Mouse (Mus musculus) brown adipose tissue, adult 24 weeks (tissue): ENCODE measurements around the gene G0s2. TPM values are rescaled to one million over a fixed set of nuclear protein-coding genes. Genes with fewer than 3 reads are reported as not detected.

ENCODE experiments used
- H3K27ac ChIP-seq: fragments of 200-500 bp; replicated peaks from 2 replicates; pipeline ENCODE4 v1.5.1; 2012; ENCODE audit warnings: low read depth, mild to moderate bottlenecking, low read length
- H3K4me1 ChIP-seq: fragments of 200-500 bp; 2 replicates; pipeline ENCODE4 v1.6.1; 2012; ENCODE audit warnings: low read length, mixed read lengths; ENCODE audit not compliant: control insufficient read depth, insufficient read depth, insufficient read length
- H3K4me3 ChIP-seq: fragments of 200-500 bp; 2 replicates; pipeline ENCODE4 v1.5.1; 2012; ENCODE audit warnings: low read depth, mild to moderate bottlenecking, low read length, moderate library complexity; ENCODE audit not compliant: insufficient read depth
- polyA plus RNA-seq: library from polyadenylated mRNA; stranded (reverse); fragments of >200 nt; gene quantifications from 2 replicates; pipeline ENCODE4 v1.2.4, GENCODE M21; 2012; ENCODE audit not compliant: missing spikeins, insufficient read depth, insufficient read length

The G0s2 gene
- polyA plus RNA-seq, 1 experiment = 473 TPM

GRCm38 (mm10) chr1:193251386-193251785 lies 21.6 kb downstream of the G0s2 start:
- H3K4me3 ChIP-seq = no peak overlapping the region
- peak overlapping the region; percentile 47; the same call in 1 of the 2 replicates for H3K27ac ChIP-seq
- peaks cover 3% of the 10 kb centered on the region; the same call in 1 of the 2 replicates for H3K4me1 ChIP-seq

GRCm38 (mm10) chr1:193250026-193250425 lies 23.0 kb downstream of the G0s2 start:
- Histone ChIP-seq H3K4me1 (peaks cover 3% of the 10 kb centered on the region; the same call in 1 of the 2 replicates), H3K27ac (no peak overlapping the region)

GRCm38 (mm10) chr1:193244235-193244634 lies 28.8 kb downstream of the G0s2 start:
- H3K27ac ChIP-seq = no peak overlapping the region
- no peaks in the 10 kb centered on the region for H3K4me1 ChIP-seq
- H3K4me3 ChIP-seq = no peak overlapping the region

More at GRCm38 (mm10) chr1:193250026-193250425, 23.0 kb downstream of the G0s2 start:
- no peak overlapping the region for H3K4me3 ChIP-seq

- Histone ChIP-seq H3K4me1 (no peaks in the 10 kb centered on the region), H3K4me3 (no peak overlapping the region), H3K27ac (no peak overlapping the region)
These were observed 29.3 kb downstream of the G0s2 start for GRCm38 (mm10) chr1:193243571-193244193.

GRCm38 (mm10) chr1:193242863-193243262 lies 30.2 kb downstream of the G0s2 start:
- no peak overlapping the region for H3K4me3 ChIP-seq
- H3K27ac ChIP-seq = no peak overlapping the region; the same call in 1 of the 2 replicates
- H3K4me1 ChIP-seq = no peaks in the 10 kb centered on the region

GRCm38 (mm10) chr1:193242238-193242637 lies 30.8 kb downstream of the G0s2 start:
- Histone ChIP-seq H3K4me3 (no peak overlapping the region), H3K27ac (no peak overlapping the region; the same call in 1 of the 2 replicates), H3K4me1 (no peaks in the 10 kb centered on the region)

- no peak overlapping the region for H3K27ac ChIP-seq
- no peaks in the 10 kb centered on the region for H3K4me1 ChIP-seq
- no peak overlapping the region for H3K4me3 ChIP-seq
These were observed 31.6 kb downstream of the G0s2 start for GRCm38 (mm10) chr1:193241436-193241835.

- H3K4me1 ChIP-seq = no peaks in the 10 kb centered on the region
- no peak overlapping the region for H3K4me3 ChIP-seq
- no peak overlapping the region for H3K27ac ChIP-seq
These were observed 34.6 kb downstream of the G0s2 start for GRCm38 (mm10) chr1:193238426-193238825.

- no peak overlapping the region for H3K27ac ChIP-seq
- H3K4me1 ChIP-seq = no peaks in the 10 kb centered on the region
- H3K4me3 ChIP-seq = no peak overlapping the region
These were observed 38.1 kb downstream of the G0s2 start for GRCm38 (mm10) chr1:193234930-193235329.

- H3K27ac ChIP-seq = no peak overlapping the region
- H3K4me1 ChIP-seq = no peaks in the 10 kb centered on the region
- no peak overlapping the region for H3K4me3 ChIP-seq
These were observed 38.8 kb downstream of the G0s2 start for GRCm38 (mm10) chr1:193234130-193234645.

GRCm38 (mm10) chr1:193232732-193233131 lies 40.3 kb downstream of the G0s2 start:
- Histone ChIP-seq H3K27ac (no peak overlapping the region), H3K4me1 (no peaks in the 10 kb centered on the region), H3K4me3 (no peak overlapping the region)

GRCm38 (mm10) chr1:193230935-193231334 lies 42.1 kb downstream of the G0s2 start:
- Histone ChIP-seq H3K27ac (no peak overlapping the region), H3K4me1 (peaks cover 8% of the 10 kb centered on the region), H3K4me3 (no peak overlapping the region)

GRCm38 (mm10) chr1:193230531-193230930 lies 42.5 kb downstream of the G0s2 start:
- H3K4me1 ChIP-seq = peaks cover 8% of the 10 kb centered on the region
- no peak overlapping the region for H3K27ac ChIP-seq
- no peak overlapping the region for H3K4me3 ChIP-seq

GRCm38 (mm10) chr1:193229570-193229969 lies 43.4 kb downstream of the G0s2 start:
- no peak overlapping the region for H3K27ac ChIP-seq
- no peak overlapping the region for H3K4me3 ChIP-seq
- H3K4me1 ChIP-seq = peaks cover 8% of the 10 kb centered on the region

GRCm38 (mm10) chr1:193227537-193227936 lies 45.5 kb downstream of the G0s2 start:
- H3K4me3 ChIP-seq = no peak overlapping the region
- H3K27ac ChIP-seq = peak overlapping the region; percentile 51; the same call in 1 of the 2 replicates
- H3K4me1 ChIP-seq = peaks cover 8% of the 10 kb centered on the region
